Mouse (Mus musculus) kidney, adult 2 months (tissue): ENCODE results near the gene Zdhhc14.

ENCODE experiments used
- CTCF ChIP-seq: fragments of 200-500 bp; conservative IDR thresholded peaks from 2 replicates; pipeline ENCODE4 v1.5.1; 2011; ENCODE audit warnings: low read depth, mild to moderate bottlenecking, control low read depth, low read length, moderate library complexity, mixed read lengths; ENCODE audit not compliant: insufficient read depth, insufficient read length
- POLR2A ChIP-seq: fragments of 200-500 bp; IDR thresholded peaks from one replicate; pipeline ENCODE4 v1.6.1; 2011; ENCODE audit warnings: low read depth, low read length, control low read depth

DNA sequence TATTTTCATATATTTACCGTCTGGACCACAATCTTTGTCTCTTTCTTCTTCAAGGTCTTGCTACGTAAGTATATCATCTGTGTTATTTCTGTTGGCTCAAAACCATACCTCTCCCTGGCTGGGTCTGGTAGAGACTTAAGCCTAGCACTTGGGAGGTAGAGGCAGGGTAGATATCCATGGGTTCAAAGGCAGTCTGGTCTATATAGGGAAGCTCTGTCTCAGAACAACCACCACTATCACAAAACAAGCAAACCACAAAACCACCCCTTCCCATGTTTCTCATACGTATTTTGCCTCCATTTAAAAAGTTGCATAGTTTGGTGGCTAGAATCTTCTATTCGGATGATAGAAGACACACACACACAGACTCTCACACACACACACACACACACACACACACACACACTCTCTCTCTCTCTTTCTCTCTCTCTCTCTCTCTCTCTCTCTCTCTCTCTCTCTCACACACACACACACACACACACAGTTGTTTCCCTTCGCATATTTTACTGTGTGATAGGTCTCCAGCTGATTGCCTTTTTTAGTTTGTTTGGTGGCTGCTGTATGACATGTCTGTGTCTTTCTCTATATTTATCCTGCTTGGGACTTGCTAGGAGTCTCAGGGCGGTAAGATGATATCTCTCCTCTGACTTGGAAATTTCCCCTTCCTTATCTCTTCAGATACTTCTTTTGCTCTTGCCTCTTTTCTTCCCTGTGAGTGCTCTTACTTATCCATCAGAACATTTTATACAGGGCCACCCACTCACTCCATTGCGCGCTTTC lies 11.8 kb downstream of the Zdhhc14 start:
- TF ChIP-seq CTCF (no peak), POLR2A (no peak)
